Mouse (Mus musculus) forebrain, postnatal 0 days (tissue): ENCODE measurements around the gene Nek2. TPM values are rescaled to one million over a fixed set of nuclear protein-coding genes. Genes with fewer than 3 reads are reported as not detected.

Experiments
- ATAC-seq: fragments of 200-750 bp; cut with Nextera tagmentation; 2 replicates; pipeline ENCODE4 v1.8.0; 2017; ENCODE audit warnings: mild to moderate bottlenecking, moderate library complexity
- DNase-seq: peaks from one replicate; pipeline ENCODE4 v3.0.0-alpha.2; 2015
- H3K27ac ChIP-seq: fragments of 300-500 bp; sonication (generic); 2 replicates; pipeline ENCODE4 v1.5.1; 2014; ENCODE audit warnings: low read depth, mild to moderate bottlenecking, antibody characterized with exemption, low read length, moderate library complexity, mixed read lengths
- H3K27me3 ChIP-seq: fragments of 300-500 bp; sonication (generic); 2 replicates; pipeline ENCODE4 v1.6.1; 2014; ENCODE audit warnings: mild to moderate bottlenecking, low read length, mixed read lengths; ENCODE audit not compliant: insufficient read depth
- H3K36me3 ChIP-seq: fragments of 300-500 bp; sonication (generic); 2 replicates; pipeline ENCODE4 v1.6.1; 2014; ENCODE audit warnings: mild to moderate bottlenecking, moderate library complexity; ENCODE audit not compliant: insufficient read depth
- H3K4me1 ChIP-seq: fragments of 300-500 bp; sonication (generic); 2 replicates; pipeline ENCODE4 v1.6.1; 2014; ENCODE audit warnings: antibody characterized with exemption; ENCODE audit not compliant: insufficient read depth
- H3K4me2 ChIP-seq: fragments of 300-500 bp; sonication (generic); 2 replicates; pipeline ENCODE4 v1.6.1; 2014; ENCODE audit warnings: low read depth, mild to moderate bottlenecking, moderate library complexity
- H3K4me3 ChIP-seq: fragments of 300-500 bp; sonication (generic); 2 replicates; pipeline ENCODE4 v1.5.1; 2014; ENCODE audit warnings: low read depth, low read length, mixed read lengths
- H3K9ac ChIP-seq: fragments of 300-500 bp; sonication (generic); 2 replicates; pipeline ENCODE4 v1.6.1; 2014; ENCODE audit warnings: mild to moderate bottlenecking
- H3K9me3 ChIP-seq: fragments of 300-500 bp; sonication (generic); 2 replicates; pipeline ENCODE4 v1.6.1; 2016; ENCODE audit warnings: low read length
- CTCF ChIP-seq: sonication (generic); IDR thresholded peaks from 2 replicates; pipeline ENCODE4 v1.5.1; 2016; ENCODE audit warnings: antibody characterized with exemption, control low read depth, low read depth
- WGBS: fragments of 180-500 bp; shearing (Covaris S2); extraction: QIAGEN DNeasy Blood & Tissue Kit; methylation state at CpG from one replicate; pipeline ENCODE4 v1.1.7; 2014; 5-methylcytosine and 5-hydroxymethylcytosine counted together
- polyA plus RNA-seq: library from polyadenylated mRNA; unstranded; fragments of >200 nt; fragmentation: Nextera tagmentation; extraction: Ambion mirVana; gene quantifications from 2 replicates; pipeline ENCODE4 v1.2.1, GENCODE M21; 2015
- total RNA-seq: library from RNA; depleted of rRNA; stranded (reverse); fragments of >200 nt; gene quantifications from 2 replicates; pipeline ENCODE4 v1.2.3, GENCODE M21; 2014

The Nek2 gene
- total and polyA plus RNA-seq, 2 experiments from 2014 or later, result 5.1 to 6.2 TPM

DNA sequence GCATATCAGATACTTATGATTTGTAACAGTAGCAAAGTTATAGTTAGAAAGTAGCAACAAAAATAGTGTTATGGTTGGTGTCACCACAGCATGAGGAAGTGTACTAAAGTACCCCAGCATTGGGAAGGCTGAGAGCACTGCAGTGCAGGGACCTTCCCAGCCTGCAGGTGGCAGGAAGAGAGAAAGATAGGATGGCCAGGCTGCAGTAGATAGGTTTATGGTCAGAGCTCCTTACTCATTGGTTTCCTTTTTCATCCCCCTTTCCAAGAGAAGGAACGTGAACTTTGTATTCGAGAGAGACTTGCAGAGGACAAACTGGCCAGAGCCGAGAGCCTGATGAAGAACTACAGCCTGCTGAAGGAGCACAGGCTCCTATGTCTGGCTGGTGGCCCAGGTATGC lies 7.9 kb downstream of the Nek2 start:
- no peak overlapping the region for H3K9ac ChIP-seq
- H3K9me3 ChIP-seq, result no peaks in the 10 kb centered on the region
- TF ChIP-seq CTCF, result peak; percentile 63
- DNase-seq, result no peak
- H3K4me3 ChIP-seq, result no peak overlapping the region
- no peaks in the 10 kb centered on the region for H3K4me1 ChIP-seq
- peak; percentile 53; the same call in 1 of the 2 replicates for ATAC-seq
- H3K27me3 ChIP-seq, result no peaks in the 10 kb centered on the region
- H3K27ac ChIP-seq, result no peak overlapping the region
- no peaks in the 10 kb centered on the region; the same call in 1 of the 2 replicates for H3K36me3 ChIP-seq
- no peak overlapping the region for H3K4me2 ChIP-seq
- WGBS, result 92% methylated on average over 3 of the region's 3 CpGs

DNA sequence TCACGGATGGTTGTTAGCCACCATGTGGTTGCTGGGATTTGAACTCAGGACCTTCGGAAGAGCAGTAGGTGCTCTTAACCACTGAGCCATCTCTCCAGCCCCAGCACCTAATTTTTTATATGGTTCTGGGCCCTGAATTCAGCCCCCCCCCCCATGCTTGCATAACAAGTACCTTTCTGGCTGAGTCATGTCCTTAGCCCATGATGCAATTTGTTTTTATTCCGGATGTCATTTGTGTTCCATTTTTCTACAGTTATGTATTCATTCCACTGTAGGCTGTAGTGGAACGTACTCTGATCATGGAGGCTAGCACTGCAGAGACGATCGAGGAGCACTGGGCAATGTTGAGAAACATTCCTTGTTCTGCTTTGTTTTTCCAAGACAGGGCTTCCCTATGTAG lies 12.2 kb downstream of the Nek2 start:
- 96% methylated on average over 6 of the region's 6 CpGs for WGBS
- Histone ChIP-seq H3K36me3 (no peaks in the 10 kb centered on the region), H3K4me1 (no peaks in the 10 kb centered on the region), H3K27ac (no peak overlapping the region), H3K27me3 (no peaks in the 10 kb centered on the region), H3K9me3 (no peaks in the 10 kb centered on the region), H3K4me2 (no peak overlapping the region), H3K9ac (no peak overlapping the region), H3K4me3 (no peak overlapping the region)
- ATAC-seq (no peak), DNase-seq (no peak)
- no peak for TF ChIP-seq CTCF

DNA sequence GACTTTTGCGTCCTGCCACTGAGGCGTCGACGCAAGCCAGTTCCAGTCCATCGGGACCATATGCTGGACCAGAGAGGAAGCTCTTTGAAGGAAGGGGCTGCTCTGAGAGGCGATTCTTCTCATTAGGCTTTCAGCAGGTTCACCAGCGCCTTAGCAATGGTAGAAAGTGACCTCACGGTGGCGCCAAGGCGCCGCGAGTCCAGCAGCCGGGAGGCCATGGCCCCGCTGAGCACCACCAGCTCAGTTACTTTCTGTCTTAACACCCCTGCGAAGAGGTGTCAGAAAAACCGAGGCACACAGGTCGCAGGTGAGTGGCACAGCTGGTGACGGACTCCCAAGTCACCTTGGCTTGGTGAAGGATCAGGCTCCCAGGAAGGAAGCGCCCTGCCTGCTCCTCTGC lies 13.6 kb downstream of the Nek2 start:
- peak; percentile 85 for TF ChIP-seq CTCF
- ATAC-seq (peak; percentile 79), DNase-seq (peak; percentile 80)
- Histone ChIP-seq H3K4me1 (no peaks in the 10 kb centered on the region), H3K4me2 (no peak overlapping the region), H3K9ac (no peak overlapping the region), H3K9me3 (no peaks in the 10 kb centered on the region), H3K27me3 (no peaks in the 10 kb centered on the region), H3K27ac (no peak overlapping the region), H3K4me3 (no peak overlapping the region), H3K36me3 (no peaks in the 10 kb centered on the region)
- 13% methylated on average over 19 of the region's 19 CpGs for WGBS

DNA sequence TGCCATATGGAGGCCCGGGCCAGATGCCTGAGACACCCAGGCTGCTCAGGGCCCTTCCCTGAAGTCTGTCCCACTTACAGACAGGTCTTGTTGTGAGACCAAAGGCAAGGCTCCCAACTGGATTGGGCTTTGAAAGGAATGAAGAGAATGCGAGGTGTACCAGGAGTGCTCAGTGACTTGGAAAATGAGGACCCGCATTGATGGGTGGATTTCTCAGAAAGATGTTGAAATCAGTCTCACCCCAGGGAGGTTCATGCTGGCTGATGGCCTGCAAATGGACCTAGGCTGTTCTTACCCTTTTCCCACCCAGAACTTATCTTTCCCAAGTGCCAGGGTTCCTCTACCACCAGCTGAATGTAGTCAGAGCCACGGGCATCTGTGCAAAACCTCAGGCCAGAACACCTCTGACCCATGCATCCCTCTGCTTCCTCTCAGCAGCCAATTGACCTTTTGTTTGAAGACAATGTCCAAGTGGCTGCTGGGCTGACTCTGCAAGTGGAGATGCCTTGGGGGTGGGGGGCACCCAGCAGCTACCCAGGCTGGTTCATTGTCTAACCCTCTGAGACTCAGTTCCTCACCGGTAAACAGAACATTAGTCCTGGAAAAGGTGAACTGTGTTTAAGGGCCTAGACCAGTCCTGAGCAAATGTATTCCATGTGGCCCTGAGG lies 15.2 kb downstream of the Nek2 start:
- no peak for TF ChIP-seq CTCF
- Histone ChIP-seq H3K4me1 (no peaks in the 10 kb centered on the region), H3K4me2 (no peak overlapping the region), H3K27me3 (no peaks in the 10 kb centered on the region), H3K27ac (no peak overlapping the region), H3K36me3 (no peaks in the 10 kb centered on the region), H3K4me3 (no peak overlapping the region), H3K9ac (no peak overlapping the region), H3K9me3 (no peaks in the 10 kb centered on the region)
- no peak for DNase-seq
- WGBS, result 42% methylated on average over 5 of the region's 5 CpGs
- ATAC-seq, result no peak

DNA sequence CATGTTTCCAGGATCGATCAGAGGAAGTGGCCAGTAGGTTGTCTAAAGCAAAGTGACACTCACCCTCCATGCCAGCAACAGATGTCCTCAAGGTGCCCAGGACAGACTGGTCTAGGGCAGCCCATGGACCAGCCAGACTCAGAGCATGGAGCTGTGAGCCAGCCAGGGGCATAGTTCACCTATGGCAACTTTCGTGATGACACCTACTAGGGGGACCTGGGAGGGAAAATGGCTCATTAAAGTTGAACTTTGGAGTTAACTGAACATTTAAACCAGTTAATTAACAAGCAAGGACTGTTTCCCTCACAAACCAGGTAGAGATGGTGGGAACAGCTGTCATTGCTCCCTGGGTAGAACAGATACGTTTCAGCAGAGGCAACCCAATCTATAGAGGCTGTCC lies 16.4 kb downstream of the Nek2 start:
- H3K4me1 ChIP-seq, result no peaks in the 10 kb centered on the region
- no peak for TF ChIP-seq CTCF
- ATAC-seq, result no peak
- 86% methylated on average over 3 of the region's 3 CpGs for WGBS
- H3K9me3 ChIP-seq, result no peaks in the 10 kb centered on the region
- no peak overlapping the region for H3K27ac ChIP-seq
- DNase-seq, result no peak
- H3K36me3 ChIP-seq, result no peaks in the 10 kb centered on the region
- no peak overlapping the region for H3K4me2 ChIP-seq
- H3K4me3 ChIP-seq, result no peak overlapping the region
- H3K27me3 ChIP-seq, result no peaks in the 10 kb centered on the region
- no peak overlapping the region for H3K9ac ChIP-seq

DNA sequence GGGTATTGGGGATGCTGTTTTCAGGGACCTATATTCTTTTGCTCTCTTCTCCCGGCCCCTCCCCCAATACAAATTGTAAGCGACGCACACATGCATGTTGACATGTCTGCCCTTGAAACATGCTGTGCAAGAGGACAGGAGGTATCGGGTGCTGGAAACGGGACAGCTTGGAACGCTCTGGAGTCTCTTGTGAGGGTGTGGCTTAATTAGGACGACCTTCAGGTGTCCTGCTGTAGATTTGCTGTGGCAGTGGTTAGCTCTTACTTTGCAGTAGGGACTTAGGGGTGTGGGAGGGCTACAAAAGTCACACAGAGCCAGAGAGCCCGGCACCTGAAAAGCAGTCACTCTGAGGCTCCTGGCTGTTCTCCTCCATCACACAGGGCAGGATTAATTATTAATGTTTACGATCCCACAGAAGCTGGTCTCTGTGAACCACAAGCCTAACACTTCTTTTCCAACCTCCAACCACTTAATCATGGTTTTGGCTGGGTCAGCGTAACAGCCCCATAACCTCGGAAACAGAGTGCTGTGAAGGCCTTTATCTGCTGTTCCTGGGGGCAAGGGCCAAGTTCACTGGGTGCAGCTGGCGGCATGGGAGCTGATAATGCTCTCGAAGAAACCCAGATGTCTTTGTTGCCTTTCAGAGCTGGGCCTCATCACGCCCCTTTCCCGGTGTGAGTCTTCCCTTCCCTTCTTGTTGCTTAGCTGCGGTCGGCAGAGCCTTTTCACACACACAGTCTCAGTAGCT lies 17.9 kb downstream of the Nek2 start:
- Histone ChIP-seq H3K4me1 (no peaks in the 10 kb centered on the region), H3K4me3 (no peak overlapping the region), H3K4me2 (no peak overlapping the region), H3K27ac (no peak overlapping the region), H3K36me3 (no peaks in the 10 kb centered on the region), H3K27me3 (no peaks in the 10 kb centered on the region), H3K9ac (no peak overlapping the region), H3K9me3 (no peaks in the 10 kb centered on the region)
- ATAC-seq (peak; percentile 67; the same call in 1 of the 2 replicates), DNase-seq (peak; percentile 22)
- TF ChIP-seq CTCF, result no peak
- WGBS, result 59% methylated on average over 17 of the region's 17 CpGs
